Mouse (Mus musculus): ENCODE data around the gene Tex14.

Tex14 gene

GRCm38 (mm10) chr11:87595976-87596375 is 191.1 kb downstream of the Tex14 start:
- DNase-seq: peak; percentile 63

- DNase-seq: peak; percentile 52
These were observed 191.6 kb downstream of the Tex14 start for GRCm38 (mm10) chr11:87596492-87596891.

GRCm38 (mm10) chr11:87597061-87597460 is 192.2 kb downstream of the Tex14 start:
- peak; percentile 55 for DNase-seq

GRCm38 (mm10) chr11:87599395-87600089 is 194.7 kb downstream of the Tex14 start:
- DNase-seq: no peak

GRCm38 (mm10) chr11:87600322-87600853 is 195.5 kb downstream of the Tex14 start:
- peak; percentile 28 for DNase-seq

- no peak for DNase-seq
These were observed 197.4 kb downstream of the Tex14 start for GRCm38 (mm10) chr11:87602234-87602633.

- DNase-seq: no peak
These were observed 198.7 kb downstream of the Tex14 start for GRCm38 (mm10) chr11:87603571-87603970.

Measured in cerebellum, adult 9-10 months (tissue).